Mouse (Mus musculus) liver, embryonic 12.5 days (tissue): Measurements from ENCODE around the gene Fam149b. TPM values are rescaled to one million over a fixed set of nuclear protein-coding genes. Genes with fewer than 3 reads are reported as not detected.

Experiments
- ATAC-seq: fragments of 200-750 bp; cut with Nextera tagmentation; 2 replicates; pipeline ENCODE4 v1.8.0; 2017; ENCODE audit warnings: moderate number of reproducible peaks, mild to moderate bottlenecking, moderate library complexity
- H3K27ac ChIP-seq: fragments of 300-500 bp; sonication (generic); 2 replicates; pipeline ENCODE4 v1.5.1; 2016; ENCODE audit warnings: mild to moderate bottlenecking
- H3K27me3 ChIP-seq: fragments of 300-500 bp; sonication (generic); replicated peaks from 2 replicates; pipeline ENCODE4 v1.6.1; 2016; ENCODE audit warnings: mild to moderate bottlenecking, moderate library complexity
- H3K36me3 ChIP-seq: fragments of 300-500 bp; sonication (generic); 2 replicates; pipeline ENCODE4 v1.6.1; 2016; ENCODE audit warnings: mild to moderate bottlenecking, moderate library complexity
- H3K4me1 ChIP-seq: fragments of 300-500 bp; sonication (generic); 2 replicates; pipeline ENCODE4 v1.6.1; 2016
- H3K4me2 ChIP-seq: fragments of 300-500 bp; sonication (generic); 2 replicates; pipeline ENCODE4 v1.6.1; 2016; ENCODE audit warnings: mild to moderate bottlenecking, moderate library complexity
- H3K4me3 ChIP-seq: fragments of 300-500 bp; sonication (generic); 2 replicates; pipeline ENCODE4 v1.5.1; 2016; ENCODE audit warnings: mild to moderate bottlenecking, moderate library complexity
- H3K9ac ChIP-seq: fragments of 300-500 bp; sonication (generic); 2 replicates; pipeline ENCODE4 v1.6.1; 2016; ENCODE audit warnings: mild to moderate bottlenecking, moderate library complexity
- H3K9me3 ChIP-seq: fragments of 300-500 bp; sonication (generic); replicated peaks from 2 replicates; pipeline ENCODE4 v1.6.1; 2016; ENCODE audit warnings: mild to moderate bottlenecking, moderate library complexity
- WGBS: fragments of 180-500 bp; shearing (Covaris S2); methylation state at CpG from one replicate; pipeline ENCODE4 v1.1.7; 2016; ENCODE audit not compliant: insufficient replicate concordance; 5-methylcytosine and 5-hydroxymethylcytosine counted together
- polyA plus RNA-seq: library from polyadenylated mRNA; unstranded; fragments of >200 nt; fragmentation: Nextera tagmentation; extraction: Ambion mirVana; gene quantifications from 2 replicates; pipeline ENCODE4 v1.2.1, GENCODE M21; 2016

Gene Fam149b
- polyA plus RNA-seq, 1 experiment from 2014 or later = 14.6 TPM

GRCm38 (mm10) chr14:20363230-20363629, 15.3 kb downstream of the Fam149b start:
- no peak overlapping the region for H3K4me3 ChIP-seq
- 78% methylated on average over 4 of the region's 4 CpGs for WGBS

DNA sequence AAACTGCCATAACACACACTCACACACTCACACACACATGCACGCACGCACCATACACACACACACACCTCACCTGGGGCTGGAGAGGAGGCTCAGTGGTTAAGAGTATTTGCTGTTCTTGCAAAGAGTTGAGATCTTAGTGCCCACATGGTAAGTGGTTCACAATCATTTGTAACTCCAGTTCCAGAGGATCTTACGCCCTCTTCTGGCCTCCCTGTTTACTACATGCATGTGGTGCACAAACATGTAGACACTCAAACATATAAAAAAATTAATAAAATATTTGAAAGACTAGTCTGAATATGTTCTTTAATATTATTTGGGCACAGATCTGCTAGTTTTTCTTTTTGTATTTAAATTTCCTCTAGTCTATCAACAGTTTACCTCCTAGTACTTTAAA, 20.3 kb downstream of the Fam149b start:
- Histone ChIP-seq H3K27ac (no peak overlapping the region), H3K36me3 (peaks cover 42% of the 10 kb centered on the region), H3K9ac (no peak overlapping the region), H3K4me3 (no peak overlapping the region), H3K9me3 (no peaks in the 10 kb centered on the region), H3K4me2 (no peak overlapping the region), H3K4me1 (peaks cover 3% of the 10 kb centered on the region; the same call in 1 of the 2 replicates), H3K27me3 (no peaks in the 10 kb centered on the region)
- ATAC-seq = no peak
- 84% methylated on average over 3 of the region's 3 CpGs for WGBS

More at GRCm38 (mm10) chr14:20363230-20363629, 15.3 kb downstream of the Fam149b start:
- H3K4me2 ChIP-seq = no peak overlapping the region
- peaks cover 71% of the 10 kb centered on the region for H3K36me3 ChIP-seq
- H3K27ac ChIP-seq = no peak overlapping the region
- H3K4me1 ChIP-seq = no peaks in the 10 kb centered on the region
- no peaks in the 10 kb centered on the region for H3K9me3 ChIP-seq
- no peaks in the 10 kb centered on the region for H3K27me3 ChIP-seq
- no peak for ATAC-seq
- no peak overlapping the region for H3K9ac ChIP-seq

- WGBS = 71% methylated on average over 7 of the region's 7 CpGs
- H3K9ac ChIP-seq = no peak overlapping the region
Observed at GRCm38 (mm10) chr14:20370798-20371197, 22.8 kb downstream of the Fam149b start.

DNA sequence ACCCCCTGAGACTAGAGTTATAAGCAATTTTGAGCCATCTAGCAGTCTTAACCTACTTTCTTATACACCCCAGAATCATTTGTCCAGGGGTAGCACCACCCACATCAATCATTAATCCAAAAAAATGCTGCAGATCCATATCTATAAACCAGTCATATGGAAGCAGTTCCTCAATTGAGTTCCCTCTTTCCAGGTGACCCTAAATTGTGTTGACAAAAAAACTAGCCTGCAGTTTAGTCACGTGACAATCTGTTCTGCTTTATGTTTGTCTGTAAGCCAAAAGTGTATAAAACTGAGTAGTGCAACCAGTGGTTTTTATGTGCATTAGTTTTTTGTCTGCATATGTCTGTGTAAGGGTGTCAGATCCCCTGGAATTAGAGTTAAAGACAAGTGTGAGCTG, 23.9 kb downstream of the Fam149b start:
- peaks cover 44% of the 10 kb centered on the region for H3K36me3 ChIP-seq
- H3K9ac ChIP-seq = no peak overlapping the region
- no peak overlapping the region for H3K4me3 ChIP-seq
- peaks cover 4% of the 10 kb centered on the region for H3K4me1 ChIP-seq
- no peaks in the 10 kb centered on the region for H3K9me3 ChIP-seq
- WGBS = 75% methylated on average over 1 of the region's 1 CpGs
- no peak overlapping the region for H3K4me2 ChIP-seq
- no peak for ATAC-seq
- H3K27ac ChIP-seq = no peak overlapping the region
- H3K27me3 ChIP-seq = no peaks in the 10 kb centered on the region

More at GRCm38 (mm10) chr14:20370798-20371197, 22.8 kb downstream of the Fam149b start:
- peaks cover 39% of the 10 kb centered on the region for H3K36me3 ChIP-seq
- H3K9me3 ChIP-seq = no peaks in the 10 kb centered on the region
- H3K4me3 ChIP-seq = no peak overlapping the region
- H3K4me2 ChIP-seq = no peak overlapping the region
- H3K27ac ChIP-seq = no peak overlapping the region
- ATAC-seq = no peak
- H3K4me1 ChIP-seq = peaks cover 3% of the 10 kb centered on the region; the same call in 1 of the 2 replicates
- no peaks in the 10 kb centered on the region for H3K27me3 ChIP-seq

DNA sequence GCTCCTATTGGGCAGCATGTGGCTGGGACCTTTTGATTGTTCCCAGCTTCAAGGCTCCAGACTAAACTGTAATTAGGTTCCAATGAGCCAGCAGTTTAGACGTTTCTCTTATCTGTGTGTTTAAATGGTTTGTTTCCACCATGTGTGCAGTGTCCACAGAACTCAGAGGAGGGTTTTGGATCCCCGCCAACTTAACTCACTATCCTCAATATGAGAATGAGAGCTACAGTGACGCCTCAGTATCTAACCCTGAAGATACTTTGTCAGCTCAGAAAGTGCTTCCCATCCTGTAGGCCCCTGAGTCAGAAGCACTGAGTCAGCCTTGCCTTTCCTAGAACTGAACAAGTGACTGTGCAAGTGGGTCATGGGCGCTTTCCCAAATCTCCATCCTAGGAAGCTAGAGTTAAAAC, 29.2 kb downstream of the Fam149b start:
- WGBS = 59% methylated on average over 4 of the region's 4 CpGs
- Histone ChIP-seq H3K4me1 (peaks cover 14% of the 10 kb centered on the region), H3K9ac (no peak overlapping the region), H3K4me2 (no peak overlapping the region), H3K4me3 (no peak overlapping the region), H3K27ac (no peak overlapping the region), H3K36me3 (peaks cover 62% of the 10 kb centered on the region), H3K27me3 (no peaks in the 10 kb centered on the region), H3K9me3 (no peaks in the 10 kb centered on the region)
- peak; percentile 45 for ATAC-seq

GRCm38 (mm10) chr14:20378313-20379061, 30.5 kb downstream of the Fam149b start:
- Histone ChIP-seq H3K36me3 (peaks cover 71% of the 10 kb centered on the region), H3K4me1 (peaks cover 14% of the 10 kb centered on the region), H3K27ac (no peak overlapping the region; the same call in 1 of the 2 replicates), H3K9me3 (no peaks in the 10 kb centered on the region), H3K27me3 (no peaks in the 10 kb centered on the region), H3K4me2 (no peak overlapping the region), H3K4me3 (no peak overlapping the region), H3K9ac (no peak overlapping the region)
- ATAC-seq = peak; percentile 74
- 33% methylated on average over 13 of the region's 13 CpGs for whole genome bisulfite sequencing

- no peaks in the 10 kb centered on the region for H3K27me3 ChIP-seq
- no peak for ATAC-seq
- H3K27ac ChIP-seq = no peak overlapping the region
- no peak overlapping the region for H3K9ac ChIP-seq
- peaks cover 73% of the 10 kb centered on the region for H3K36me3 ChIP-seq
- H3K4me3 ChIP-seq = no peak overlapping the region
- H3K4me1 ChIP-seq = peaks cover 14% of the 10 kb centered on the region
- 74% methylated on average over 5 of the region's 5 CpGs for WGBS
- H3K9me3 ChIP-seq = no peaks in the 10 kb centered on the region
- no peak overlapping the region for H3K4me2 ChIP-seq
Observed at GRCm38 (mm10) chr14:20379087-20379640, 31.2 kb downstream of the Fam149b start.

GRCm38 (mm10) chr14:20379753-20380430, 31.9 kb downstream of the Fam149b start:
- H3K9ac ChIP-seq = no peak overlapping the region
- peaks cover 76% of the 10 kb centered on the region for H3K36me3 ChIP-seq
- no peak overlapping the region for H3K27ac ChIP-seq

DNA sequence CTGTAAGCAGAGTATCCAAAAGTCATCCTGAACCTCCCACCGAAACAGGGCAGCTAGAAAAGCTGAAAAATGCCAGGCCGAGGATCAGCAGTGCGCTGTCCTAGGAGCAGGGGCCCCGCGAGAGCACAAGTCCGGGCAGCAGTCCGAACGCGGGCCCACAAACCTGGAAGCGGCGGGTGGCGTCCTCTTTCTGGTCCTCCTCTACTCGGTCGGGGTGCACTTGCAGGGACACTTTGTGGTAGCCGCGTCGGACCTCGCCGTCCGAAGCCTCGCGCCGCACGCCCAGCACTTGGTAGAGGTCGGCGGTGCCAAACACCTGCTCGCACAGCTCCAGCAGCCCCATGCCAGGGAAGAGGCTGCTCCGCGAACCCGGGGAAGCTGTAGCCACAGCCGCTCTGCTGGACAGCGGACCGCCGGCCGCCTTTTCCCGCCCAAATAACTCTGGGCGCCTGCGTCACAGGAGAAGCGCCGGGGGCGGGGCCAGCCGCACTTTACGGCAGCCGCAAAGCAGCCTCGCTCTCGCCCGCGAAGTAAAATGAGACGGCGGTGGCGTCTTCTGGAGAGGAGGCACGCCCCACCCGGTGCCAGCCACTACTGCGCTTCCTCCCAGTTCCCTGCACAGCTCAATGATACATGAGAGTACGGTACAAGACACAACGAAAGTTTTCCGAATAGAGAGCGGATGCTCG, 40.6 kb downstream of the Fam149b start, which contains the start of gene Dnajc9:
Gene Dnajc9 (minus strand): TSS at position 470 of the 689 bp plus-strand sequence.
- Histone ChIP-seq H3K4me1 (peaks cover 57% of the 10 kb centered on the region), H3K36me3 (peaks cover 67% of the 10 kb centered on the region), H3K4me3 (peak within 1 kb of the TSS; percentile 89), H3K9me3 (no peaks in the 10 kb centered on the region), H3K27ac (peak within 1 kb of the TSS; percentile 87), H3K9ac (peak within 1 kb of the TSS; percentile 94), H3K4me2 (peak within 1 kb of the TSS; percentile 80), H3K27me3 (no peaks in the 10 kb centered on the region)
- peak; percentile 67 for ATAC-seq
- WGBS = under 1% methylated on average over 59 of the region's 59 CpGs

More at GRCm38 (mm10) chr14:20379753-20380430, 31.9 kb downstream of the Fam149b start:
- Histone ChIP-seq H3K27me3 (no peaks in the 10 kb centered on the region), H3K4me1 (peaks cover 14% of the 10 kb centered on the region), H3K4me3 (no peak overlapping the region), H3K9me3 (no peaks in the 10 kb centered on the region), H3K4me2 (no peak overlapping the region)
- 74% methylated on average over 9 of the region's 9 CpGs for WGBS
- ATAC-seq = no peak

DNA sequence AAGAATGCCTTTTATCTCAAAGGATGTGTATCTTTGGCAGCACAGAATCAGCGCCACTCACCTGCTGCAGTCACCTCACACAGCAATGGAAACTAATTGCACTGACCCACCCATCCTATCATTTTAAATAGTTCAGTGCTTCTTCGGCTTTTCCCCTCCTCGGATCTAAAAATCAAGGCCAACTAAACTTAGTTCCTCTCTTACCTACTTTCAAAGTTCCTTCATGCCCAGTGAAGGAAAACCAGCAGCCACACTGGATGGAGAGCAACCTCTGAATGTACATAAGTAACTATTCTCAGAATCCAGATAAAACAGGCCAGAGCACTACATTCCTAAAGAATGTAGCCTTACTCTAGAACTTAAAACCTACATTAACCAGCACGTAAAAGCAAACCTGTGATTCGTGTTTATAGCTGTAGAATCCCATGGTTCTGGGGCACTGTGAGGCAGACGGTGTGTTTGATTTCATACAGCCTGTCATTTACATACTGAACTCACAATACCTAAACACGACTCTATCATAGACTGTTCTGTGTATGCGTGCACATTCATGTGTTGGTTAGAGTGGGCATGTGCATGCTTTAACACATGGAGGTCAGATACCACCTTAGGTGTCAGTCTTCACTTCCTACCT, 41.6 kb downstream of the Fam149b start:
- Histone ChIP-seq H3K36me3 (peaks cover 58% of the 10 kb centered on the region), H3K4me2 (peak overlapping the region; percentile 80), H3K9ac (peak overlapping the region; percentile 94), H3K4me1 (peaks cover 65% of the 10 kb centered on the region), H3K9me3 (no peaks in the 10 kb centered on the region), H3K27ac (peak overlapping the region; percentile 87), H3K4me3 (peak overlapping the region; percentile 89), H3K27me3 (no peaks in the 10 kb centered on the region)
- no peak for ATAC-seq
- 78% methylated on average over 8 of the region's 8 CpGs for WGBS

DNA sequence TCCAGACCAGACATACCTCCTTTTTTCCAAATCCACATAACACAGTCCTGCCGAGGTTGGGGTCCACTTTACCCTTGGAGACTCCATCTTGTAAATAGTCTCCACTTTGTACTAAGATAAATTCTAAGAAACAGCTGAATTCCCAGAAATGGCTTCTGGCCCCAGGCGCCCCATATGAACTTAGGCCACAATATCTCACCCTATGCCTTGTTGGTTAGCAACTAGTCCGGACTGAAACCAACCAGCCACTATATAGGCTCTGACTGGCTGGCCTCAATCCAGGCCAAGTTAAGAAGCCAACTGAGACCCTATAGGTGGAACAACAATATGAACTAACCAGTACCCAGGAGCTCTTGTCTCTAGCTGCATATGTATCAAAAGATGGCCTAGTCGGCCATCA, 44.4 kb downstream of the Fam149b start:
- H3K36me3 ChIP-seq = peaks cover 30% of the 10 kb centered on the region
- H3K27me3 ChIP-seq = no peaks in the 10 kb centered on the region
- peak overlapping the region; percentile 55 for H3K9ac ChIP-seq
- H3K9me3 ChIP-seq = no peaks in the 10 kb centered on the region
- H3K4me1 ChIP-seq = peaks cover 44% of the 10 kb centered on the region
- peak overlapping the region; percentile 64 for H3K27ac ChIP-seq
- peak overlapping the region; percentile 82 for H3K4me2 ChIP-seq
- H3K4me3 ChIP-seq = peak overlapping the region; percentile 78
- WGBS = 49% methylated on average over 4 of the region's 4 CpGs
- no peak for ATAC-seq
